In the genomic region with DNA sequence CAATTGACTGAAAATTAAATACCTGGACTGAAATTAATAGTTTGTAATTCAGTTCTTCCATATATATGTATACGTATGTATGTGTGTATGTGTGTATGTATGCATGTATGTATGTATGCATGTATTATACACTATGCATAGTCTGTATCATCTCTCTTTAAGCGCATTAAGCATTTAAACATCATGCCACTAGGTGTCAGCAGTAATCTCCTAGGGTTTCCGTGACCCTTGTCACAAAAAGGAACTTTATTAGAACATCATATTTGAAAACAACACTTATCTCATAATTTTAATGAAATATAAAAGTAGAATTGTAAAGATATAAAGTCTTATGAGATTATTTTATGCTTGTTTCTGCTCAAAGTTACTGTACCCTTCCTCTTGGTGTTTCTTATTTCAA, we compare ENCODE assay signal across 10 mouse cellular contexts.
DNase-seq lines count a peak whose midpoint lies in the region; ATAC-seq and TF ChIP-seq lines count a peak whose summit lies in the region.
"Had no signal": no experiment of that assay in that cellular context is flagged by ENCODE, and none has a peak within 500 bp of the region (broad histone marks: within the 10 kb centered on the region; RNA-seq: fewer than 3 reads in every experiment).

No protein-coding gene starts in this region.

- intact Hi-C loops in left cerebral cortex, postnatal 14 days (cut with DNase I), result loop anchor here (2.0 to 10.0 kb wide), 3 partner anchors 329 to 1266 kb away; no protein-coding TSS in a partner anchor

- no peak for TF ChIP-seq POLR2A in brain, embryonic 14.5 days (IDR thresholded peaks at IDR 0.05; ENCODE audit: borderline replicate concordance, extremely low read depth, insufficient read depth, insufficient read length, poor library complexity, severe bottlenecking)

- peak; percentile 49 for DNase-seq in cerebellum, adult 9-10 months
- no peak for DNase-seq in cerebellum, postnatal 36 days
- peak; percentile 13 to 19 for DNase-seq in left cerebral cortex, postnatal 14 days (ENCODE audit: low spot score in 2 of 2)
- DNase-seq in left cerebral cortex, adult 8-10 months (ENCODE audit: low spot score in 2 of 2), result no peak
- DNase-seq in brain, embryonic 14.5 days (ENCODE audit: low read depth), result peak; percentile 58
- peak; percentile 60 for DNase-seq in midbrain, postnatal 0 days (ENCODE audit: low spot score)
- no peak for DNase-seq in right cerebral cortex, postnatal 4 days
- DNase-seq in yolk sac, embryonic 10.5 days (ENCODE audit: low spot score), result no peak

- no peaks in the 10 kb centered on the region for H3K4me1 ChIP-seq in midbrain, postnatal 0 days (ENCODE audit: insufficient read depth, low read length)
- H3K4me1 ChIP-seq: embryonic facial prominence, embryonic 15.5 days; neural tube, embryonic 13.5 days had no signal

- no peaks in the 10 kb centered on the region for H3K36me3 ChIP-seq in midbrain, postnatal 0 days (ENCODE audit: insufficient read depth, low read length)
- H3K36me3 ChIP-seq: embryonic facial prominence, embryonic 15.5 days; neural tube, embryonic 13.5 days had no signal

- H3K9me3 ChIP-seq in midbrain, postnatal 0 days (ENCODE audit: low read length), result no peaks in the 10 kb centered on the region
- H3K9me3 ChIP-seq: embryonic facial prominence, embryonic 15.5 days; neural tube, embryonic 13.5 days had no signal

- no peak for TF ChIP-seq CTCF in brain, embryonic 14.5 days (IDR thresholded peaks at IDR 0.05; ENCODE audit: borderline replicate concordance, extremely low read depth, insufficient read depth, insufficient read length)
- TF ChIP-seq CTCF in midbrain, postnatal 0 days (IDR thresholded peaks at IDR 0.05), result peak; percentile 80

- no peak overlapping the region for H3K4me3 ChIP-seq in midbrain, postnatal 0 days (ENCODE audit: low read depth, low read length)
- H3K4me3 ChIP-seq: embryonic facial prominence, embryonic 15.5 days; neural tube, embryonic 13.5 days had no signal

- no peak for ATAC-seq in midbrain, postnatal 0 days (ENCODE audit: low FRiP score)

- H3K4me2 ChIP-seq in midbrain, postnatal 0 days (ENCODE audit: low read depth, low read length, poor library complexity, severe bottlenecking), result no peak overlapping the region
- H3K4me2 ChIP-seq: embryonic facial prominence, embryonic 15.5 days; neural tube, embryonic 13.5 days had no signal

- H3K27ac ChIP-seq in midbrain, postnatal 0 days (ENCODE audit: low read depth, low read length), result no peak overlapping the region
- H3K27ac ChIP-seq: embryonic facial prominence, embryonic 15.5 days; neural tube, embryonic 13.5 days had no signal

- no peaks in the 10 kb centered on the region for H3K27me3 ChIP-seq in midbrain, postnatal 0 days (ENCODE audit: insufficient read depth, low read length)
- H3K27me3 ChIP-seq: embryonic facial prominence, embryonic 15.5 days; neural tube, embryonic 13.5 days had no signal

- 41% methylated on average over 3 of the region's 3 CpGs for WGBS in midbrain, postnatal 0 days

- no peak overlapping the region for H3K9ac ChIP-seq in midbrain, postnatal 0 days (replicated peaks; ENCODE audit: low read length, poor library complexity, severe bottlenecking)
- H3K9ac ChIP-seq: embryonic facial prominence, embryonic 15.5 days; neural tube, embryonic 13.5 days had no signal

Comparison
In these comparisons a context has a peak if more than half of its experiments do, and no peak if none do; other contexts are left out.
1. DNase-seq: peak in cerebellum, adult 9-10 months (single experiment), left cerebral cortex, postnatal 14 days (2 of 2), brain, embryonic 14.5 days (single experiment) and midbrain, postnatal 0 days (single experiment); none in cerebellum, postnatal 36 days (0 of 2), left cerebral cortex, adult 8-10 months (0 of 2), right cerebral cortex, postnatal 4 days (single experiment) and yolk sac, embryonic 10.5 days (single experiment).